In the genomic region with DNA sequence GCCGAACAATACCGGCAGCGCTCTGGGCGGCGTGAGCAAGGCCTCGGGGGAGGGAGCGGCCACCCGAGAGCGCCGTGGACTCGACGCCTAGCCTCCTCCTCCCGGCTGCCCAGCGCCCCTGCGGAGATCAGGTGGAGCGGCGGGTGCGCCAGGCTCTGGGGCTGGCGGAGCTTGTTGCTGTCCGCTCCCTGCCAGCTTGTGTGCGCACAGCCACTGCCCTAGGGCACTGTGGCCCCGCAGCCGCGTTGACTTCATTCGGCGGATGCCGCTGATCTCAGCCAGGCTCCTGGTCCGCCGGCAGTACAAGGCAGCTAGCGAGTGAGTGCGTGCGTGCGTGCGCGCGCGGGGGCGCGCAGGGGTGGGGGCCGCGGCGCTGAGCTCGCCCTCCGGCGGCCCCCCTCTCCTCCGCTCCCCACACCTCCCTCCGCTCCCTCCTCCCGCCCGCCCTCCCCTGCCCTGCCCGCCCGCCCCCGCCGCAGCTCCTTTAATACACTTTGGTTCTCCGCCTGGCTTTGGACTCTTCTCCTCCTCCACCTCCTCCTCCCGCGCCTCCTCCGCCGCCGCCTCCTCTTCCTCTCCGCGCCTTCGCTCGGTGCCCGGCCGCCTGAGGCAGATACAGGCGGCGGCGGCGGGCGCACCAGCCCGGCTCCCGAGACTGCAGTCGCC, we compare ENCODE assay signal across 8 mouse cellular contexts. TPM values are rescaled to one million over a fixed set of nuclear protein-coding genes. Genes with fewer than 3 reads are reported as not detected.
A peak's percentile ranks its signal among the peaks of the same experiment; 100 is the strongest.
DNase-seq lines count a peak whose midpoint lies in the region; ATAC-seq and TF ChIP-seq lines count a peak whose summit lies in the region.

A gene (plus strand): TSS at position 545 of the 666 bp plus-strand sequence.

- H3K36me3 ChIP-seq in kidney, embryonic 14.5 days (ENCODE audit: control insufficient read depth, insufficient read depth, low read length) = no peaks in the 10 kb centered on the region
- H3K36me3 ChIP-seq in embryonic facial prominence, embryonic 11.5 days (replicated peaks; ENCODE audit: control insufficient read depth, insufficient read depth, low read depth, low read length) = no peaks in the 10 kb centered on the region
- no peaks in the 10 kb centered on the region for H3K36me3 ChIP-seq in intestine, postnatal 0 days (ENCODE audit: control insufficient read depth, insufficient read depth)
- no peaks in the 10 kb centered on the region for H3K36me3 ChIP-seq in liver, postnatal 0 days (replicated peaks; ENCODE audit: insufficient read depth, low read length)
- H3K36me3 ChIP-seq in stomach, postnatal 0 days (ENCODE audit: control insufficient read depth, insufficient read depth, low read length) = no peaks in the 10 kb centered on the region

- peak; percentile 59 for ATAC-seq in kidney, embryonic 14.5 days (ENCODE audit: low FRiP score, low TSS enrichment)
- ATAC-seq in embryonic facial prominence, embryonic 11.5 days (replicated peaks; ENCODE audit: insufficient number of reproducible peaks, low FRiP score, low TSS enrichment, low read depth) = peak; percentile 64
- peak; percentile 35; the same call in 1 of the 2 replicates for ATAC-seq in intestine, postnatal 0 days
- ATAC-seq in liver, postnatal 0 days = no peak
- ATAC-seq in stomach, postnatal 0 days (ENCODE audit: low FRiP score, low TSS enrichment) = peak; percentile 53; the same call in 1 of the 2 replicates

- H3K9me3 ChIP-seq in kidney, embryonic 14.5 days (ENCODE audit: control insufficient read depth, low read length) = no peaks in the 10 kb centered on the region
- H3K9me3 ChIP-seq in embryonic facial prominence, embryonic 11.5 days (replicated peaks; ENCODE audit: control insufficient read depth, low read length) = no peaks in the 10 kb centered on the region
- H3K9me3 ChIP-seq in intestine, postnatal 0 days (ENCODE audit: control insufficient read depth) = no peaks in the 10 kb centered on the region
- no peaks in the 10 kb centered on the region for H3K9me3 ChIP-seq in liver, postnatal 0 days (ENCODE audit: low read length)
- H3K9me3 ChIP-seq in stomach, postnatal 0 days (ENCODE audit: control insufficient read depth, low read length) = no peaks in the 10 kb centered on the region

- 1% methylated on average over 49 of the region's 73 CpGs for WGBS in kidney, embryonic 14.5 days
- WGBS in embryonic facial prominence, embryonic 11.5 days = under 1% methylated on average over 41 of the region's 73 CpGs
- WGBS in intestine, postnatal 0 days = 2% methylated on average over 37 of the region's 73 CpGs
- under 1% methylated on average over 47 of the region's 73 CpGs for WGBS in liver, postnatal 0 days (ENCODE audit: insufficient replicate concordance)
- WGBS in stomach, postnatal 0 days = under 1% methylated on average over 30 of the region's 73 CpGs

- peak within 1 kb of the TSS; percentile 29 for H3K4me3 ChIP-seq in kidney, embryonic 14.5 days (ENCODE audit: low read length)
- peak within 1 kb of the TSS; percentile 48 for H3K4me3 ChIP-seq in embryonic facial prominence, embryonic 11.5 days (ENCODE audit: low read depth, low read length)
- peak within 1 kb of the TSS; percentile 43 for H3K4me3 ChIP-seq in intestine, postnatal 0 days (ENCODE audit: low read depth, low read length)
- peak within 1 kb of the TSS; percentile 39 for H3K4me3 ChIP-seq in liver, postnatal 0 days (ENCODE audit: low read depth, low read length)
- H3K4me3 ChIP-seq in stomach, postnatal 0 days (ENCODE audit: low read depth, low read length) = peak within 1 kb of the TSS; percentile 41

- peak within 1 kb of the TSS; percentile 38 for H3K4me2 ChIP-seq in kidney, embryonic 14.5 days (replicated peaks; ENCODE audit: low read depth, low read length)
- H3K4me2 ChIP-seq in embryonic facial prominence, embryonic 11.5 days (ENCODE audit: low read depth, low read length) = peak within 1 kb of the TSS; percentile 83
- peak within 1 kb of the TSS; percentile 66 for H3K4me2 ChIP-seq in intestine, postnatal 0 days (replicated peaks; ENCODE audit: low read depth)
- peak within 1 kb of the TSS; percentile 66 for H3K4me2 ChIP-seq in liver, postnatal 0 days (ENCODE audit: low read depth, low read length)
- H3K4me2 ChIP-seq in stomach, postnatal 0 days (replicated peaks; ENCODE audit: low read depth) = peak within 1 kb of the TSS; percentile 55

- DNase-seq in kidney, adult 9 months = no peak
- peak; percentile 91 for DNase-seq in ZHBTc4 (ENCODE audit: low read depth, low spot score)
- DNase-seq in embryonic facial prominence, embryonic 11.5 days (ENCODE audit: low spot score) = peak; percentile 68
- no peak for DNase-seq in liver, postnatal 0 days
- DNase-seq in stomach, postnatal 0 days (ENCODE audit: low spot score) = no peak
- DNase-seq in thymus, postnatal 14 days = no peak

- H3K27ac ChIP-seq in kidney, embryonic 14.5 days (ENCODE audit: low read depth, low read length) = no peak within 1 kb of the TSS
- H3K27ac ChIP-seq in embryonic facial prominence, embryonic 11.5 days (replicated peaks; ENCODE audit: low read depth, low read length) = peak within 1 kb of the TSS; percentile 68
- H3K27ac ChIP-seq in intestine, postnatal 0 days (ENCODE audit: low read depth, low read length) = no peak within 1 kb of the TSS
- H3K27ac ChIP-seq in liver, postnatal 0 days (ENCODE audit: low read depth) = no peak within 1 kb of the TSS
- no peak within 1 kb of the TSS for H3K27ac ChIP-seq in stomach, postnatal 0 days (replicated peaks)

- no peak within 1 kb of the TSS for H3K9ac ChIP-seq in kidney, embryonic 14.5 days (ENCODE audit: low read depth, low read length)
- peak within 1 kb of the TSS; percentile 68 for H3K9ac ChIP-seq in embryonic facial prominence, embryonic 11.5 days (replicated peaks; ENCODE audit: low read length)
- no peak within 1 kb of the TSS for H3K9ac ChIP-seq in intestine, postnatal 0 days (ENCODE audit: low read depth, low read length)
- no peak within 1 kb of the TSS for H3K9ac ChIP-seq in liver, postnatal 0 days (replicated peaks)
- no peak within 1 kb of the TSS for H3K9ac ChIP-seq in stomach, postnatal 0 days (ENCODE audit: low read length)

- no peak for TF ChIP-seq EP300 in liver, postnatal 0 days (IDR thresholded peaks at IDR 0.05; ENCODE audit: low read depth)
- TF ChIP-seq EP300 in stomach, postnatal 0 days (optimal IDR thresholded peaks at IDR 0.05) = no peak

- no peak for TF ChIP-seq CTCF in intestine, postnatal 0 days (IDR thresholded peaks at IDR 0.05; ENCODE audit: low read depth)
- no peak for TF ChIP-seq CTCF in liver, postnatal 0 days (IDR thresholded peaks at IDR 0.05; ENCODE audit: low read depth)
- no peak for TF ChIP-seq CTCF in stomach, postnatal 0 days (IDR thresholded peaks at IDR 0.05; ENCODE audit: low read depth)

- peaks cover 11% of the 10 kb centered on the region; the same call in 1 of the 2 replicates for H3K4me1 ChIP-seq in kidney, embryonic 14.5 days (ENCODE audit: control insufficient read depth, insufficient read depth, low read length)
- peaks cover 9% of the 10 kb centered on the region for H3K4me1 ChIP-seq in embryonic facial prominence, embryonic 11.5 days (ENCODE audit: control insufficient read depth, insufficient read depth, low read length)
- H3K4me1 ChIP-seq in intestine, postnatal 0 days (replicated peaks; ENCODE audit: control insufficient read depth, insufficient read depth, low read length) = no peaks in the 10 kb centered on the region
- H3K4me1 ChIP-seq in liver, postnatal 0 days (ENCODE audit: insufficient read depth) = peaks cover 13% of the 10 kb centered on the region
- 0 out of 2 replicates have a peak, but pooled peaks cover 3% of the 10 kb centered on the region for H3K4me1 ChIP-seq in stomach, postnatal 0 days (replicated peaks; ENCODE audit: control insufficient read depth, insufficient read depth)

- peaks cover 94% of the 10 kb centered on the region for H3K27me3 ChIP-seq in kidney, embryonic 14.5 days (ENCODE audit: control insufficient read depth, insufficient read depth, low read length)
- peaks cover 54% of the 10 kb centered on the region for H3K27me3 ChIP-seq in embryonic facial prominence, embryonic 11.5 days (ENCODE audit: control insufficient read depth, insufficient read depth, low read length)
- H3K27me3 ChIP-seq in intestine, postnatal 0 days (replicated peaks; ENCODE audit: control insufficient read depth, insufficient read depth, low read length) = peaks cover 99% of the 10 kb centered on the region
- peaks cover 100% of the 10 kb centered on the region for H3K27me3 ChIP-seq in liver, postnatal 0 days (ENCODE audit: insufficient read depth, low read length)
- H3K27me3 ChIP-seq in stomach, postnatal 0 days (ENCODE audit: control insufficient read depth, insufficient read depth, low read length) = peaks cover 48% of the 10 kb centered on the region

RNA-seq across cellular contexts. Expression of the gene that starts here (rescaled TPM):
- not detected in 2 replicates for polyA plus RNA-seq in kidney, embryonic 14.5 days (2014; fragmentation: Nextera tagmentation; extraction: Ambion mirVana)
- polyA plus RNA-seq in embryonic facial prominence, embryonic 11.5 days (2014; fragmentation: Nextera tagmentation; extraction: Ambion mirVana) = 2.1 and 2.3 TPM in 2 replicates
- polyA plus RNA-seq in intestine, postnatal 0 days (2015; fragmentation: Nextera tagmentation; extraction: Ambion mirVana) = not detected in 2 replicates
- not detected in 2 replicates for polyA plus RNA-seq in liver, postnatal 0 days (2015; fragmentation: Nextera tagmentation; extraction: Ambion mirVana)
- not detected in 2 replicates for polyA plus RNA-seq in stomach, postnatal 0 days (2015; fragmentation: Nextera tagmentation; extraction: Ambion mirVana)

Comparison
In these comparisons a context has a peak if more than half of its experiments do, and no peak if none do; other contexts are left out.
1. Peak in ATAC-seq, H3K4me3 ChIP-seq and H3K4me2 ChIP-seq in kidney, embryonic 14.5 days; RNA of the gene not detected or under 1 TPM.
2. Peak in ATAC-seq, H3K4me3 ChIP-seq and H3K4me2 ChIP-seq in intestine, postnatal 0 days; RNA of the gene not detected or under 1 TPM.
3. Peak in ATAC-seq, H3K4me3 ChIP-seq and H3K4me2 ChIP-seq in stomach, postnatal 0 days; RNA of the gene not detected or under 1 TPM.
4. DNase-seq: peak in ZHBTc4 (single experiment) and embryonic facial prominence, embryonic 11.5 days (single experiment); none in kidney, adult 9 months (single experiment), liver, postnatal 0 days (single experiment), stomach, postnatal 0 days (single experiment) and thymus, postnatal 14 days (single experiment).
5. Peak in every context shown above with its lines, with median percentiles within 50 percentile points of each other: H3K4me2 ChIP-seq and H3K4me3 ChIP-seq.